Mouse (Mus musculus): ENCODE measurements around the gene Efcab6.
"Not testable (repeated sequence)": the region's sequence is repeated elsewhere in the genome, so short reads cannot be mapped to it uniquely, and the experiment has no call there.

The Efcab6 gene

GRCm38 (mm10) chr15:84065140-84065539 is at the start of gene Efcab6:
TSS of gene Efcab6 (minus strand) at chr15:84065379.
- peak in 1 of 2 experiments; percentile 16 for DNase-seq

DNA sequence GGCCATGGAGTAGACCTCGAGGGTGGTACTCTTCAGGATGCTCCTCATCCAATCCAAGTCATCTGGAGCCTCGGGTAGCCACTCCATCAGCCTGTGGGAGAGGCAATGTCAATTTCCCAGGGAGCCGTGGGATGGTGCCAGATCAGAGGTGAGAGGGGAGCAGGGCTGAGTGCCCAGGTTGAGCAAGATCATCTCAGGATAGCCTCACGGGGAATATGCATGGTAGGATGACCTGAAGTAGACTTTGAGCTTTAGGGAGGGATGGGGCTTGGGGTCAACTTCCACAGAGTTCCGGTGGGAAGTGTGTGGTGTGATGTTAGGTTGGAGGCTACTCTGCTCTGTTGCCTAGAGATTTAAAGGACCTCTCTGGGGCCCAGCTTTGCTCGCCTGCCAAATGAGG is 48.7 kb upstream of the Efcab6 start:
- no peak for DNase-seq

- DNase-seq, result peak; percentile 74 to 75
Measured at GRCm38 (mm10) chr15:84108899-84109298, 43.7 kb upstream of the Efcab6 start.

DNA sequence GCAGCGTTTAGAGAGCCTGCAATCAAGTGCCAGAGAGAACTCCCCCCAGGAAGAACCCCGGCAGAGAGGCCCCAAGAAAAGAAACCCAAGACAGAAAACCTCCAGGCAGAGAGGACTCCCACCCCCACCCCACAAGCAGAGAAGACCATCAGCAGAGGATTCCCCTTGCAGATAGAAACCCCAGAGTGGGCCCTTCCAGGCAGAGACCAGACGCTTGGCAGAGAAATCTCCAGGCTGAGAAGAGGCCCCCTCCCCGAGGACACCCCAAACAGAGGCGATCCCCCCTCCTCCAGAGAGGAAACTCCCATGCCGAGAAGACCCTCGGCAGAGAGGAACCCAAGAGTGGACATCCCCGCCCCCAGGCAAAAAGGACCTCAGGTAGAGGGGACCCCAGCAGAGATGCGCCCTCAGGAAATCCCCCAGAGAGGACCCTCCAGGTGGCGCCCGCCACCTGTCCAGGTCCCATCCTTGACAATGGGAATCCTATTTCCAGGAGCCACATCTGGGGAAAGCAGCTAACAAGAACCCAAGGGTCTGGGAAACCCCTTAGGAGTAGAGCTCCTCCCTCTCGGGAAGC is 40.8 kb upstream of the Efcab6 start:
- DNase-seq, result no peak

DNA sequence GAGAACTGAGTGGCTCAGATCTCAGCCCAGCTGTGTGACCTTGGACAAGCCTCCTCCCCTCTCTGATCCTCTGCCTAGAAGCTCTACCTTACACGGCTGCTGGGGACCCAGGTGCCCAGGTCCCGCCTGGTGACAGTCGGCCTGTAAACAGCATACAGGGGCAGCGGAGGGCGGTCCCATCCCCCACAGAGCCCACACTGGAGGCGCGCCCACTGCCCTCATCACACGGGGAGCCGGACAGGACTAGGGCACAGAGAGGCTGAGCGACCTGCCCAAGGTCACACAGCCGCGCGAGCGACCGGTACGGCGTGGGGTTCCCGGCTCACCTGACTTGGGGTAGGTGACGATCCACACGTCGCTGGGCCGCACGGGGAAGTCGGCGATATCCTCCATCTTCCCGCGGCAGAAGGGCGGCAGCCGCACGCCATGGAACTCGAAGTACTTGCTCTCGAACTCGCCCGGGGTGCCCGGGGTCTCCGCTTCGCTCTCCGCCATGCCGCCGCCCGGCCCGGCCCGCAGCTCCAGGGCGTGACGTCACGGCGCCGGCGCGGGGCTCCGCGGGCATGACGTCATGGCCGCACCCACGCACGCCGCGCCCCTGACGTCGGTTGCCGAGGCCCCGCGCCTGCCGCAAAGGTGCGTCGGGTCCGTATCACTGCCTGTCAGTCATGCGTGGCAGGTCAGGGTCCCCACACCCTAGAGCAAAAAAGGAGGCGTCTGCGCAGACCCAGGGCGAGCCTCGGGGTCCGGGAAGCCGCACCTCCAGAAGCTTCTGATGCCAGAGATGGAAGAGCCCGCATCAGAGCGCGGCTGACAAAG is 40.1 kb upstream of the Efcab6 start, which contains the start of gene Sult4a1:
Gene Sult4a1 (minus strand): TSS at position 650 of the 819 bp plus-strand sequence.
- peak in 1 of 2 experiments; percentile 23 for DNase-seq

DNA sequence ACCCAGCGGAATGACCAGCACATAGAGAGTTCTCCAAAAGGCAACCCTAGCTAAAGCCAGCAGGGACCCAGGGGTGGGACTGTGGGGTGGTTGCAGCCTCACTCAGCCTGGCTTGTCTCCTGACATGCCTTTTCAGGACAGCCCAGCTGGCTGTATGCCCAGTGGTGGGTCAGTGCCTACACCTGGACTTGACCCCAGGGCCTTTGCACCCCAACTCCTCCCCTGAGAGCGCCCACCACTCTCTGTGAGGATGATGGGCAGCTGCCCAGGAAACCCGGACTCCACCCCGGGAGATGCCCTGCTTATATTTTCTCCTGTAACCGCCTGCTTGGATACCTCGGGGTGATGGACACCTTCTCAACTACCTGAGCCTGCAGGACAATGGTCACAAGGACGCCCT is 39.4 kb upstream of the Efcab6 start:
- no peak for DNase-seq

- not testable (repeated sequence) for DNase-seq
Measured at GRCm38 (mm10) chr15:84097536-84097935, 32.4 kb upstream of the Efcab6 start.

GRCm38 (mm10) chr15:84096051-84096450 is 30.9 kb upstream of the Efcab6 start:
- no peak for DNase-seq

GRCm38 (mm10) chr15:84094921-84095320 is 29.7 kb upstream of the Efcab6 start:
- no peak for DNase-seq

- DNase-seq, result no peak
Measured at GRCm38 (mm10) chr15:84086775-84087174, 21.6 kb upstream of the Efcab6 start.

GRCm38 (mm10) chr15:84086364-84086763 is 21.2 kb upstream of the Efcab6 start:
- peak; percentile 73 for DNase-seq

DNA sequence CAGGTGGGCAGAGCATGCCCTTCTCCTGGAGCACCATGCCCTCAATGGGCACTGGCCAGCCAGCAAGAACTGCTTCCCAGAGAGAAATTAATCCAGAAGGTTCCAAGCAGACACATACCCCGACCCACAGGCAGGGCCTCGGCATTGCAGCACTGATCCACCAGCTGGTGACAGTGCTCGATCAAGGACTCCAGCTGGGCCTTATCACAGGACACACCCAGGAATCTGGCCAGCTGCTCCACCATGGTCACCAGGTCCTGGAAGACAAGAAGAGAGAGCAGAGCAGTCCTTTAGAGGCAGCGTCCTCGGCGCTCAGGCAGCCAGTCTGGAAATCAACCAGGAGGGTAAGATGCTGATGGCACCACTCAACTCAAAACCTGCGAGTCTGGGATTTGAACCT is 14.9 kb upstream of the Efcab6 start:
- peak in 1 of 2 experiments; percentile 12 for DNase-seq

GRCm38 (mm10) chr15:84079519-84079918 is 14.3 kb upstream of the Efcab6 start:
- no peak for DNase-seq

- no peak for DNase-seq
Measured at GRCm38 (mm10) chr15:84078667-84079066, 13.5 kb upstream of the Efcab6 start.

GRCm38 (mm10) chr15:84077151-84077550 is 12.0 kb upstream of the Efcab6 start:
- DNase-seq, result no peak

- DNase-seq, result peak; percentile 23 to 32
Measured at GRCm38 (mm10) chr15:84074705-84075185, 9.6 kb upstream of the Efcab6 start.

DNA sequence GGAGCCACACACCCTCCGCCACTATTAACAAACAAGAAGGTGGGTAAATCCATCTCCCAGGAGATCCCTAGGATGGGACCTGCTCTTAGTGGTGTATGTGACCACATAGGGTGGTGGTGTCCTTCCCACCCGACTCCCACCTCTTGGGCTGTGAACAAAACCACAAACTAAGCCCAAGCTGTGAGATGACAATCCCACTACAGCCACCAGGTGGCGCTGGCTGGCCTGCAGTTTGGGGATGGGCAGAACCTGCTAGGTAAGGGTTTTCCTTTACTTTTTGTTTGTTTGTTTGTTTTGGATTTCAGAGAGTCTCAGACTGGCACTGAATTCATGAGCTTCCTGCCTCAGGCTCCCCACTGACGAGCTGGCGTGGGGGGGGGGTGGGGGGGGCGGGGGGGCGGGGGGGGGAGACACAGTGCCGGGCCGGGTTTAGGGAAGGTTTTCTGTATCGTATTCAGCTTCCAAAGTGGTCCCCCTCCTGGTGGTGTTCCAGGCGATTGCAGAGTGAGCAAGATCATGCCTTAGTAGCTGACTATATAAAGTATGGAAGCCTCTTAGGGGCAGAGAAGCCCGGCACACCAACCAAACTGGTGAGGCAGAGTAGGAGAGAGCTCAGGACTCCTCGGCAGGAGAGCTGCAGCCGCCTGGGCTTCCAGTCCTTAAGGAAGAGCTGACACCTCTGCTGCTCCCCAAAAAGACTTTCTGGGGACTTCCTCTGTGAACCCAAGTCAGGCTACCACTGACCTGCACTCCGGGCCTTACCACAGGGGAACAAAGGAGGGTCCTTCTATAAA is 8.9 kb upstream of the Efcab6 start:
- peak; percentile 79 to 80 for DNase-seq

GRCm38 (mm10) chr15:84073058-84073457 is 7.9 kb upstream of the Efcab6 start:
- no peak for DNase-seq

DNA sequence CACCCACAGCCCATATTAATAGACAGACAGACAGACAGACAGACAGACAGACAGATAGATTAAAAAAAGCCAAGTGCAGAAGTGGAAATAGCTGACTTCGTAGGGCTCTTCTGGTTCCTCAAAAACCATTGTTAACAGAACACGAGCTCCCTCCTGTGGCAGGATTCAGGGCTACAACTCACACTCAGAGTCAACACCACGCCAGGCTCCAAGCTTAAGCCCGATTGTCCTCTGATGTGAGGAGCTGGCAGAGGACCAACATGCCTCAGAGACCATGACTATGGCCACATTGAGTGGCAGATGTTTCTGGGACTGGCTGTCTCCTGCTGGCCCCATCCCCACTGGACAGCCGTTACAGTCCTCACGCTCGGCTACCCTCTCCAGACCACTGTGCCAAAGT is 7.0 kb upstream of the Efcab6 start:
- DNase-seq, result peak; percentile 76 to 78

DNA sequence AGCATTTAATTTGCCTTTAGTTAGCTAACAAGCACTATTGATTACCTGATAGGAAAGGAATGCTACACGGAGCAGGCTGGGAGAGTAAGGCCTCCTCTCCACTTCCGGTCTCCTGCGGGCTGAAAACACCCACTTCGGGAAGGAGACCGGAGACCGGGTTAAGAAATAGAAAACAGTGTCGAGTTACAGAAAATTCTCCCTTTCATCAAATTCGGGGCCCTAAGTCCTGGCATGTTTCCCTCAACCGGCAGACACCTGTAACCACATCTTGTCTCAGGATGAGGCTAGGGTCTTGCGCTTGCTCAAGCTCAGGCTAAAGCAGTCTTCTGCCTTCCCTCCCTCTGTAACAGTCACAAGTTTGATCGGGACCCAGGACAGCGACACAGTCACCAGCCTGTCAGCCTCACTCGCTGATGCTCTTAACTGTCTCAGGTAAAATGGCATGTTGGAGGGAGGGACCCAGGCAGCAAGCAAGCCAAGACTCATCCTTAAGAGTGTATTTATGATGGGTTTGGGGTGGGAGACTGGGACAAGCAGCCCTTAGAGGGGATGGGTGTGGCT is 5.0 kb upstream of the Efcab6 start:
- DNase-seq, result peak in 1 of 2 experiments; percentile 25

- no peak for DNase-seq
Measured at GRCm38 (mm10) chr15:84069455-84070050, 4.4 kb upstream of the Efcab6 start.

DNA sequence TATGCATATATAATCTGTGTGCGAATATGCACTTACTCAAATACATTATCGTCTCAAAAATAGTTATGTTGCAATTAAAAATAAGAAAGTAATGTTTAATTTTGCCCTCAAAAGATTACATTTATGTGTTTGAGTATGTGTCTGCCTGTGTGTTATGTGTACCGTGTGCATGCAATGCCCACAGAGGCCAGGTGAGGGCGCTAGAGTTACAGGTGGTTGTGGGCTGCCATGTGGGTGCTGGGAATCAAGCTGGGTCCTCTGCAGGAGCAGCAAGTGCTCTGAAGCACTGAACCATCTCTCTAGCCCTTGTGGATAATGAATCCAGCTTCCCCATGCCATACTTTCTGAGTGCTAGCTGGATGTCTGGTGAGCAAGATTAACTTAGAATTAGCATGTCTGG is 522 bp upstream of the Efcab6 start:
- DNase-seq, result no peak
